Mouse (Mus musculus) C2C12 (cell line): ENCODE measurements around the gene G0s2. TPM values are rescaled to one million over a fixed set of nuclear protein-coding genes. Genes with fewer than 3 reads are reported as not detected.
"Not testable (repeated sequence)": the region's sequence is repeated elsewhere in the genome, so short reads cannot be mapped to it uniquely, and the experiment has no call there.

Experiments
- H3K27me3 ChIP-seq: one replicate; pipeline ENCODE4 v1.6.1; 2011; ENCODE audit not compliant: control insufficient read depth, insufficient read depth, insufficient read length
- H3K36me3 ChIP-seq: one replicate; pipeline ENCODE4 v1.6.1; 2011; ENCODE audit not compliant: control insufficient read depth, insufficient read depth
- H3K4me3 ChIP-seq: one replicate; pipeline ENCODE4 v1.5.1; 2011; ENCODE audit warnings: mild to moderate bottlenecking, control low read depth; ENCODE audit not compliant: poor library complexity, insufficient read depth, severe bottlenecking
- H3K79me2 ChIP-seq: one replicate; pipeline ENCODE4 v1.6.1; 2011; ENCODE audit not compliant: control insufficient read depth, insufficient read depth
- H3K79me3 ChIP-seq: one replicate; pipeline ENCODE4 v1.6.1; 2011; ENCODE audit warnings: low read depth, control low read depth
- H3ac ChIP-seq: one replicate; pipeline ENCODE3; 2011; ENCODE audit warnings: low read depth; ENCODE audit not compliant: control insufficient read depth, insufficient read length
- CEBPB ChIP-seq: IDR thresholded peaks from one replicate; pipeline ENCODE4 v1.6.1; 2011; ENCODE audit warnings: low read depth, mild to moderate bottlenecking, control low read depth, moderate library complexity
- CTCF ChIP-seq: IDR thresholded peaks from one replicate; pipeline ENCODE4 v1.5.1; 2011; ENCODE audit not compliant: control insufficient read depth, insufficient read depth, insufficient read length
- FOSL1 ChIP-seq: IDR thresholded peaks from one replicate; pipeline ENCODE4 v1.8.0; 2011; ENCODE audit warnings: mild to moderate bottlenecking, low read length; ENCODE audit not compliant: poor library complexity, insufficient read depth, severe bottlenecking
- MAX ChIP-seq: IDR thresholded peaks from one replicate; pipeline ENCODE4 v1.6.1; 2011; ENCODE audit warnings: mild to moderate bottlenecking, control low read depth
- MYOD1 ChIP-seq: IDR thresholded peaks from one replicate; pipeline ENCODE4 v1.6.1; 2011; ENCODE audit warnings: low read depth; ENCODE audit not compliant: control insufficient read depth, insufficient read length
- MYOG ChIP-seq: IDR thresholded peaks from one replicate; pipeline ENCODE4 v1.6.1; 2011; ENCODE audit not compliant: control insufficient read depth, insufficient read length; ENCODE audit errors: extremely low read depth
- USF1 ChIP-seq: IDR thresholded peaks from one replicate; pipeline ENCODE4 v1.6.1; 2011; ENCODE audit warnings: low read depth, mild to moderate bottlenecking, control low read depth, moderate library complexity
- polyA plus RNA-seq: library from polyadenylated mRNA; unstranded; fragments of >200 nt; fragmentation: generic; extraction: Trizol; gene quantifications from one replicate; pipeline ENCODE4 v1.2.1, GENCODE M21; 2012; ENCODE audit warnings: missing spikeins

The G0s2 gene
- polyA plus RNA-seq, 1 experiment, result 66.1 TPM

GRCm38 (mm10) chr1:193255488-193256288 lies 17.3 kb downstream of the G0s2 start:
- no peaks in the 10 kb centered on the region for H3K36me3 ChIP-seq
- no peak for TF ChIP-seq MYOD1
- TF ChIP-seq MYOG, result no peak
- no peak for TF ChIP-seq FOSL1
- no peaks in the 10 kb centered on the region for H3K79me3 ChIP-seq
- H3K79me2 ChIP-seq, result no peaks in the 10 kb centered on the region
- H3K27me3 ChIP-seq, result no peaks in the 10 kb centered on the region
- no peak overlapping the region for H3ac ChIP-seq
- no peak overlapping the region for H3K4me3 ChIP-seq

DNA sequence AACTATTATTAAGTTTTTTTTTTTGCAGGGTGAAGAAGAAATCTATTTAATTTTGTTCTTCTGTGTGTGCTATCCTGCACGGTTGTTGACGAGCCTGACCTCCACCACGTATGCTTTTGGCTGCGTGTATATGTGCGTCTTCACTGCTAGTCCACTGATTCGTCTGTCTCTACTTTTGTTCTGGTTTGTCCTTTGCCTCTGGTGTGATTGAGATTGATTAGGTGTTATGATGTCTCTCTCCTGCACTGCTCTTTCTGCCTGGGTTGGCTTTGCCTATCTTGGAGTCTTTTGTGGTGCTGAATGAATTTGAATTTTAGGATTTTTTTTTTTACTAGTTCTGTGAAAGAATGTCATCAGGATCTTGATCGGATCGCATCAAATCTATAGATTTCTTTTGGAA lies 18.0 kb downstream of the G0s2 start:
- no peak for TF ChIP-seq MYOD1
- TF ChIP-seq MYOG, result no peak
- TF ChIP-seq CTCF, result no peak
- TF ChIP-seq MAX, result no peak
- TF ChIP-seq USF1, result no peak
- no peak for TF ChIP-seq CEBPB
- no peak for TF ChIP-seq FOSL1
- H3K36me3 ChIP-seq, result no peaks in the 10 kb centered on the region
- no peaks in the 10 kb centered on the region for H3K79me3 ChIP-seq
- no peak overlapping the region for H3ac ChIP-seq
- no peaks in the 10 kb centered on the region for H3K79me2 ChIP-seq
- H3K4me3 ChIP-seq, result no peak overlapping the region
- no peaks in the 10 kb centered on the region for H3K27me3 ChIP-seq

- not testable (repeated sequence) for H3K27me3 ChIP-seq, H3ac ChIP-seq, H3K4me3 ChIP-seq, H3K79me3 ChIP-seq, H3K36me3 ChIP-seq, H3K79me2 ChIP-seq
Observed at GRCm38 (mm10) chr1:193253895-193254294, 19.1 kb downstream of the G0s2 start.

DNA sequence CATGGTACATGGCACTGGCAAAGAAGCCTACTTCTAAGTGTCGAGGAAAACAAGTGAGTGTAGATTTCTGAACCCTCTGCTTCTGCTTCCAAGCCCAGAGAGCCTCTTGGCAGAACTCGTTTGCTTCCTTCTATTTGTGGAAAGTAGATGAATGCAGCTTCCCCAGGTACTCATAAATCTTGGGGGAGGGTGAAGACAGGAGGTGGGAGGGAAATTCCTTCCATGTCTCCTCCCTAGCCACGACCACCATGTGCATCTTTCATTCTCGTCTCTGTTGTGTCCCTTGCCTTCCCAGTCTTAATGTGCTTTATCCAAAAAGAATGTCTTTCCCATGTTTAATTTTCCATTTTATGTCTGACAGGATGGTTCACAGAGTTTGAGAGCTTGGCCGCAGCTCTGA lies 20.4 kb downstream of the G0s2 start:
- Histone ChIP-seq H3K79me3 (no peaks in the 10 kb centered on the region), H3K36me3 (no peaks in the 10 kb centered on the region), H3K4me3 (no peak overlapping the region), H3ac (no peak overlapping the region), H3K79me2 (no peaks in the 10 kb centered on the region), H3K27me3 (no peaks in the 10 kb centered on the region)
- no peak for TF ChIP-seq MYOG
- TF ChIP-seq MAX, result no peak
- no peak for TF ChIP-seq MYOD1
- TF ChIP-seq USF1, result no peak
- TF ChIP-seq CTCF, result no peak
- no peak for TF ChIP-seq FOSL1
- no peak for TF ChIP-seq CEBPB

DNA sequence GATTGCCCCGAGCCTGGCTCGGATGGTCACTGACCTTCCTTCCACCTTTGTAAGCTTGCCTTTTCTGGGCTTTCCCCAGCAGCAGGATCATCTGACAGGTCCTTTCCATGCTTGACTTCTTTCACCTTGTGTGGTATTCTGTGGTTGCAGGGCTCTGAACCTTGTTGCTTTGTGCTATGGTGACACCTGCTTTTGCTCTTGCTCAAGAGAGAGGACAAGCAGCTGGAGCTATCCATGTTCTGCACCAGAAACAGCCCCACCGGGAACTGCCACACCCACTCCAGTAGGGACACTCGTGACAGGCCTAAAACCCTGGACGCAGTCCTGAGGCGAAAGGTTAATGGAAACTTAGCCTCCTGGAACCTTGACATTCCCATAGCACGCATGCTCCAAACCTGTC lies 21.6 kb downstream of the G0s2 start:
- Histone ChIP-seq H3ac (no peak overlapping the region), H3K36me3 (no peaks in the 10 kb centered on the region), H3K79me2 (no peaks in the 10 kb centered on the region), H3K4me3 (no peak overlapping the region), H3K79me3 (no peaks in the 10 kb centered on the region), H3K27me3 (no peaks in the 10 kb centered on the region)
- TF ChIP-seq FOSL1 (no peak), MYOG (no peak), CTCF (no peak), CEBPB (no peak), USF1 (no peak)

- H3K27me3 ChIP-seq, result no peaks in the 10 kb centered on the region
- no peaks in the 10 kb centered on the region for H3K36me3 ChIP-seq
- H3K79me3 ChIP-seq, result no peaks in the 10 kb centered on the region
- TF ChIP-seq USF1 (no peak), CEBPB (no peak), MYOG (no peak)
- H3K79me2 ChIP-seq, result no peaks in the 10 kb centered on the region
- no peak overlapping the region for H3K4me3 ChIP-seq
- no peak overlapping the region for H3ac ChIP-seq
Observed at GRCm38 (mm10) chr1:193250026-193250425, 23.0 kb downstream of the G0s2 start.
